Mouse (Mus musculus) forebrain, embryonic 14.5 days (tissue): ENCODE data around the gene Bend6. TPM values are rescaled to one million over a fixed set of nuclear protein-coding genes. Genes with fewer than 3 reads are reported as not detected.

Experiments
- ATAC-seq: fragments of 200-750 bp; cut with Nextera tagmentation; 2 replicates; pipeline ENCODE4 v1.8.0; 2017; ENCODE audit warnings: mild to moderate bottlenecking, moderate library complexity
- DNase-seq: peaks from one replicate; pipeline ENCODE4 v3.0.0-alpha.2; 2015; ENCODE audit warnings: low spot score
- H3K27ac ChIP-seq: fragments of 300-500 bp; sonication (generic); 2 replicates; pipeline ENCODE4 v1.5.1; 2014; ENCODE audit warnings: low read depth, mild to moderate bottlenecking, control low read depth, low read length, moderate library complexity
- H3K27me3 ChIP-seq: fragments of 300-500 bp; sonication (generic); replicated peaks from 2 replicates; pipeline ENCODE4 v1.6.1; 2014; ENCODE audit warnings: low read length, control low read depth, mixed read lengths; ENCODE audit not compliant: control insufficient read depth, insufficient read depth
- H3K36me3 ChIP-seq: fragments of 300-500 bp; sonication (generic); 2 replicates; pipeline ENCODE4 v1.6.1; 2014; ENCODE audit warnings: low read length, control low read depth; ENCODE audit not compliant: control insufficient read depth, insufficient read depth
- H3K4me1 ChIP-seq: fragments of 300-500 bp; sonication (generic); 2 replicates; pipeline ENCODE4 v1.6.1; 2014; ENCODE audit warnings: antibody characterized with exemption, low read length, control low read depth; ENCODE audit not compliant: control insufficient read depth, insufficient read depth
- H3K4me2 ChIP-seq: fragments of 300-500 bp; sonication (generic); 2 replicates; pipeline ENCODE4 v1.6.1; 2014; ENCODE audit warnings: mild to moderate bottlenecking, control low read depth, low read length
- H3K4me3 ChIP-seq: fragments of 300-500 bp; sonication (generic); 2 replicates; pipeline ENCODE4 v1.5.1; 2014; ENCODE audit warnings: low read depth, low read length, control low read depth
- H3K9ac ChIP-seq: fragments of 300-500 bp; sonication (generic); 2 replicates; pipeline ENCODE4 v1.6.1; 2014; ENCODE audit warnings: mild to moderate bottlenecking, low read length, control low read depth, moderate library complexity
- H3K9me3 ChIP-seq: fragments of 300-500 bp; sonication (generic); replicated peaks from 2 replicates; pipeline ENCODE4 v1.6.1; 2016; ENCODE audit warnings: low read length, control low read depth, mixed read lengths; ENCODE audit not compliant: control insufficient read depth
- WGBS: fragments of 180-500 bp; shearing (Covaris S2); extraction: QIAGEN DNeasy Blood & Tissue Kit; methylation state at CpG from one replicate; pipeline ENCODE4 v1.1.7; 2014; 5-methylcytosine and 5-hydroxymethylcytosine counted together
- polyA plus RNA-seq: library from polyadenylated mRNA; unstranded; fragments of >200 nt; fragmentation: Nextera tagmentation; extraction: Ambion mirVana; gene quantifications from 2 replicates; pipeline ENCODE4 v1.2.1, GENCODE M21; 2014

The Bend6 gene
- polyA plus RNA-seq, 1 experiment from 2014 or later = 32.2 TPM

DNA sequence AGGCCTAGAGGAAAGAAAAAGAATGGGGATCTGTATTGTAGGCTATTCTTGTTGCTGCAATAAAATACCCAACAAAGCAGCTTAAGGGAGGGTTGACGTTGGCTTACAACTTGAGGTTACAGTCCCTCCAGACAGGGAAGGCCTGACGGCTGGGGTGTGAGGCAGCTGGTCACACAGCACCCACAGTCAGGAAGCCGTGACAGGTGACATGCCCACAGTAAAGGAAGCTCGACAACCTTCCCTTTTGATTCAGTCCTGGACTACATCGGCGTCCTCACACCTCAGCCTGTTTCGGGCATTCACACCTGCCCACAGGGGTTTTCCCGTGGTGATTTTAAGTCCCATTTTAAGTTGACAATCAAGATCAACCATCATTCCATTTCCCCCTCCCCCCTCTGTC, 35.0 kb upstream of the Bend6 start:
- WGBS = 89% methylated on average over 8 of the region's 8 CpGs

DNA sequence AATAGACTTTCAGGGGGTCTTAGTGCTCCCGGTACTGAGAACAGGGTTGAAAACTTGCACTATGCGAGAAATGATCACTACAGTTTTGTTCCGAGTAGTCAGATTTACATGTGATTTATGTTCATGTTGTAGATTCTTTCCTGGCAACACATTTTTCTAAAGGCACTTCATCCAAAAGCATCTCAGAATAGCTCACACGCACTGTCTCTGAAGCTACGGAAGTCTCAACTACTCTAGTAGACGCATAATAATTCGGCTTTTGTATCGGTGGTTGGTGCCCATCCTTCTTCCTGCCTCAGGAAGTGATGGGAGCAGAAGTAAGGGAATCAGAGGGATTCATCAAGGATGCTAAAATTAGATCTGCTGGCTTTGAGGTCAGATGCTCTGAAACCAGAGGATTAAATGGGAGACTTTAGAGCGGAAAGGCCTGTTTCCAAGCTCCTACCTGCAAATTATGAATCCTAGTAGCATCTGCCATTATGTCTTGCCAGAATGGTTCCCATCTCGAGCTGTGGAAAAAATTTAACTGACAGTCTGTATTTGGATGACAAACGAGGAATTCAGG, 32.8 kb upstream of the Bend6 start:
- 88% methylated on average over 11 of the region's 11 CpGs for WGBS
- no peak overlapping the region for H3K27ac ChIP-seq
- no peak for DNase-seq

More for the DNA sequence above, 35.0 kb upstream of the Bend6 start:
- DNase-seq = no peak
- no peaks in the 10 kb centered on the region for H3K27me3 ChIP-seq
- H3K27ac ChIP-seq = no peak overlapping the region
- H3K4me1 ChIP-seq = no peaks in the 10 kb centered on the region
- no peaks in the 10 kb centered on the region for H3K9me3 ChIP-seq
- H3K36me3 ChIP-seq = no peaks in the 10 kb centered on the region
- H3K9ac ChIP-seq = no peak overlapping the region
- H3K4me2 ChIP-seq = no peak overlapping the region
- ATAC-seq = no peak
- no peak overlapping the region for H3K4me3 ChIP-seq

DNA sequence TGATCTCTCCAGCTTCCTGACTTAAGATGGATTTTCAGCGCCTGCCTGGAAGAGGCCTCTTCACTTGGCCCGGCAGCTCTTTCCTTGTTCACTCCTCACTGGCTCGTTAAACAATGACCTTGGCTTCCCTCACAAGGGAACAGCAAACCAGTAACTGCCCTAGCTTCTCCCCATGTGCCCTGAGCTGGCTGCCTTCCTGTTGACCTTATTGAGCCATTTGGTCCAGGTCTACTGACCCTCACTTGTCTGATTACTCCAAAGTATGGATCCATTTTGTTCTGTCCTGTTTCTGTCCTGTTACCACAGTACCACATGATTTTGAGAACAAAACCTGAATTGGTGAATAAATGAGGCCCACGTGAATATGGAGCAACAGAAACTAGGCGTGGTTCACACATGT, 32.2 kb upstream of the Bend6 start:
- WGBS = 83% methylated on average over 5 of the region's 5 CpGs

More for the DNA sequence above, 32.8 kb upstream of the Bend6 start:
- Histone ChIP-seq H3K9ac (no peak overlapping the region), H3K9me3 (no peaks in the 10 kb centered on the region), H3K36me3 (no peaks in the 10 kb centered on the region), H3K4me1 (no peaks in the 10 kb centered on the region), H3K4me2 (no peak overlapping the region), H3K27me3 (no peaks in the 10 kb centered on the region), H3K4me3 (no peak overlapping the region)
- no peak for ATAC-seq

DNA sequence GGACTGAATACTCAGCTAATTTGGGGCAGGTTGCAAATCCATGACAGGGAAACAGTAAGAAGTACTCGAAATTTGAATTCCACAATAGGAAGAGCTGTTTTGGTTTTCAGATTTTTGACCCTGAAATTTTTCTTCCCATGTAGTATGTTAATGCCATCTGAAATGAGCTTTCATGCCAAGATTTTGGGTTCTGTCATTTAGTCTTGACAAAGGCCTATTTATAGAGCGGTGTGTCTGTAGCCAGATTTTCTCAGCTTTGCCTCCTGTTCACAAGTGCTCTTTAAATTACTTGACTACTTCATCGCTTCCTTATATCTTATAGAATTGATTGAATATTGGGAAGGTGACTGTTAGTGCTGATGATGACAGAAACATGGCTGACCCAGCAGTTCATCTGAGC, 28.3 kb upstream of the Bend6 start:
- WGBS = 79% methylated on average over 3 of the region's 3 CpGs
- no peaks in the 10 kb centered on the region for H3K9me3 ChIP-seq
- DNase-seq (peak; percentile 54), ATAC-seq (no peak)
- no peaks in the 10 kb centered on the region for H3K36me3 ChIP-seq
- no peak overlapping the region for H3K9ac ChIP-seq
- H3K4me3 ChIP-seq = no peak overlapping the region
- H3K4me2 ChIP-seq = no peak overlapping the region
- 0 out of 2 replicates have a peak overlapping the region, but pooled peaks have one; percentile 4 for H3K27ac ChIP-seq
- H3K27me3 ChIP-seq = no peaks in the 10 kb centered on the region
- no peaks in the 10 kb centered on the region for H3K4me1 ChIP-seq

More for the DNA sequence above, 32.2 kb upstream of the Bend6 start:
- Histone ChIP-seq H3K36me3 (no peaks in the 10 kb centered on the region), H3K4me1 (no peaks in the 10 kb centered on the region), H3K27me3 (no peaks in the 10 kb centered on the region), H3K9me3 (no peaks in the 10 kb centered on the region), H3K27ac (no peak overlapping the region), H3K4me2 (no peak overlapping the region), H3K4me3 (no peak overlapping the region), H3K9ac (no peak overlapping the region)
- ATAC-seq (no peak), DNase-seq (no peak)

DNA sequence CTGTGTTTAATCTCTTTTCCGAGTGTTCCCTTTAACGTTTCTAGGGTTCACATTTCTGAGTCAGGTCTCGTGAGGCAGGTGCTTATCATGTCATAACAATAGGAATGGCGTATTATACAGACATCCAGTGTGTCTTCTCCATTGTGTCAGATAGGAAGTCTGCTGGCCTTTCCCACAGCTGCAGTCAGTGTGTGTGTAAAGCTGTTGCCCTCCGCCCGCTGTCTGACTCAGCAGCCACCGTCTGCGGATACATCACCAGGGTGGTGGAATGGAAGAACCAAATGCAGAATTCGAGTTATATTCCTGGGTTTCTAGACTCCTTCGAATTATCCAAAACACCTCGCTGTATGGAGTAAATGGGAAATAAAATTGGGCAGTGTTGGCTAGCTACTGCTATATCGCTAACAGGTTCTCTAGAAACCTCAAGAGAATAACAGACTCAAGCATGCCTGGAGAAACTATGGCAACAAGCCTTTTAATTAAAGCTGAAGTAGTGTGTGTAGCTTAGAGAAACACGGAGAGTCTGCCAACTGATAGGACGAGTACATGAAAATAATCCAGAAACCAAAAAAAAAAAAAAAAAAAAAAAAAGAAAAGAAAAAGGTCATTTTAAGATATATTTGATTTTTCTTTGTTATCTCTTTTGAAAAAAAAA, 25.4 kb upstream of the Bend6 start:
- H3K4me2 ChIP-seq = no peak overlapping the region
- H3K9me3 ChIP-seq = no peaks in the 10 kb centered on the region
- H3K27me3 ChIP-seq = no peaks in the 10 kb centered on the region
- WGBS = 65% methylated on average over 14 of the region's 14 CpGs
- H3K36me3 ChIP-seq = no peaks in the 10 kb centered on the region
- no peak overlapping the region for H3K9ac ChIP-seq
- no peak overlapping the region for H3K27ac ChIP-seq
- H3K4me3 ChIP-seq = no peak overlapping the region
- peak; percentile 73 for DNase-seq
- ATAC-seq = peak; percentile 77
- no peaks in the 10 kb centered on the region for H3K4me1 ChIP-seq

DNA sequence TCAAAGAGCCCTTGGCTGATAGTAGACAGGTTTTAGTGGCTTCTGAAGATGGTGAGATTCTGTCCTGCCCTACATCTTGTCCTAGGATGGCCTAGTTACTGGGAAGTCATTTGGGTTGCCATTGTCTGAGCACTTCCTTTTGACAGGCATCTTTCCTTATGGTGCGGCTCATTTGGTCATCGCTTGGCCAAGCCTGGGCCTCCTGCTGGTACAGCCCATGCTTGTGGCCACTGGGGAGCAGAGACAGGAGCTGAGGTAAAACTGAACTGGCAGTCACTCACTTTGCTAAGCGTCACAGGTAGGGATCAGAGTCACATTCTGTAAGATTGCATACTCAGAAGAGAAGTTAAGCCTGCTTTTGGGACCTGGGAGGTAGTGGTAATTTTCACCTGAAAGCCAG, 24.6 kb upstream of the Bend6 start:
- Histone ChIP-seq H3K9me3 (no peaks in the 10 kb centered on the region), H3K4me1 (no peaks in the 10 kb centered on the region), H3K4me2 (no peak overlapping the region), H3K9ac (no peak overlapping the region), H3K27ac (no peak overlapping the region), H3K36me3 (no peaks in the 10 kb centered on the region), H3K27me3 (no peaks in the 10 kb centered on the region), H3K4me3 (no peak overlapping the region)
- no peak for DNase-seq
- WGBS = 82% methylated on average over 3 of the region's 3 CpGs
- no peak for ATAC-seq

DNA sequence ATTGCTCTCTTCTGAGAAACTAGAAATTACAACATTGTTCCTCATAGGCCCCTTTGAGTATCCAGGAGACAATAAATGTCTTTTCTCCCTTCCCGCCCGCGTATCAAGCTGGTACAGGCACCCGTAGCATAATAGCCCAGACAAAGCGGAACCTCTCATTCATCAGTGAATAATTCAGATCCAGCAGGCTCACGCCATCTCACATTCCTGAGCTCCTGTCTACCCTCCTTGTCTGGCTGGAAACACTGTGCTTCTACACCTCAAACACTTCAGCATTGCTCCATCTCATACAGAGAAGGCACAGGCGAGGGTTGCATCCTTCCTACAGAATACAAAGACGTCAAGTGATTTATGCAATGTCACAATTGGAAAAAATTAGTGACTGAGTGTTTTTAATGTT, 24.2 kb upstream of the Bend6 start:
- ATAC-seq = no peak
- H3K9ac ChIP-seq = no peak overlapping the region
- H3K9me3 ChIP-seq = no peaks in the 10 kb centered on the region
- H3K36me3 ChIP-seq = no peaks in the 10 kb centered on the region
- no peak for DNase-seq
- H3K4me3 ChIP-seq = no peak overlapping the region
- H3K27ac ChIP-seq = no peak overlapping the region
- 54% methylated on average over 8 of the region's 8 CpGs for WGBS
- H3K4me1 ChIP-seq = no peaks in the 10 kb centered on the region
- no peaks in the 10 kb centered on the region for H3K27me3 ChIP-seq
- no peak overlapping the region for H3K4me2 ChIP-seq

DNA sequence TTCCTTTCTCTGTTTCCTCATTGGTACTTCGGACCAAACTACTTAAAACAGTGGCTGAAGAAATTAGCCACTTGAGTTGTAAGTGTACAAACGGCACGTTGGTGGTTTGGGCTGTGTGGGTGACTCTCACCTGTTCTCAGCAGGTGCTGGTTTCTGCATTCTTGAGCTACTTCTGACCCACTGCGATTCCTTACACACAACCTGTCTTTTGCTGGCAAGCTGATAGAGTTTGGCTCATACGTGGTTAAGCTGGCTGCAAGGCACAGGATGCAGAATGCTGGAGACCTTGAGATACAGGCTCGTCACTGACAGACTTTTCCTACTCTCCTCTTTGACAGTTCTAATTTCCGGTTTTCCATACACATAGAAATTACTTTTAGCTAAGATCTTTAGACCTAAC, 19.9 kb upstream of the Bend6 start:
- Histone ChIP-seq H3K4me1 (no peaks in the 10 kb centered on the region), H3K4me3 (no peak overlapping the region), H3K9me3 (no peaks in the 10 kb centered on the region), H3K9ac (no peak overlapping the region), H3K27me3 (no peaks in the 10 kb centered on the region), H3K4me2 (no peak overlapping the region), H3K36me3 (no peaks in the 10 kb centered on the region), H3K27ac (no peak overlapping the region)
- 91% methylated on average over 7 of the region's 7 CpGs for WGBS
- DNase-seq (no peak), ATAC-seq (no peak)

DNA sequence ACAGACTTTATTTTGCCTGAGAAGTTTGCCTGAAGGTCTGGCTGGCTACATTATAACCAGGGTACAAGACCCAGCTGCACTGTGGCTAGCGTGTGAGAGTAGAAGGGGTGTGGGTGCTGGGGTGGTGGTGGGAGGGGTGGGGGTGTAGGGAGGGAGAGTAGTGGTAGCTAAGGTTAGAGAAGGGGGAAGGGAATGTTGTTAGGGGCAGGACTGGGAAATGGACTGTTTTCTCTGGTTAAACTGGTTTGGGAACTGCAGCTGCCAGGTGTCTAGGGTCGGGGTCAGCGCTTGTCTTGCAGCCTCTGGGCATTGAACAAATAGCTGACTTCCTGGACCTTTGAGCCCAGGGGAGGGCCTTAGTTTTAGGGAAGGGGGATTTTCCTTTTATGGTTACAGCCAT, 17.7 kb upstream of the Bend6 start:
- no peak overlapping the region for H3K4me3 ChIP-seq
- H3K9me3 ChIP-seq = no peaks in the 10 kb centered on the region
- no peak overlapping the region for H3K27ac ChIP-seq
- WGBS = 89% methylated on average over 3 of the region's 3 CpGs
- H3K9ac ChIP-seq = no peak overlapping the region
- no peak for ATAC-seq
- no peaks in the 10 kb centered on the region for H3K36me3 ChIP-seq
- H3K4me2 ChIP-seq = no peak overlapping the region
- DNase-seq = no peak
- H3K27me3 ChIP-seq = no peaks in the 10 kb centered on the region
- H3K4me1 ChIP-seq = no peaks in the 10 kb centered on the region
